Mouse (Mus musculus) embryonic stem cell, embryonic (primary cell): Measurements from ENCODE around the gene Zbtb32.

Experiments
- CTCF ChIA-PET, 4 experiments: fragments of 300-600 bp in 2 of 4; fragments of 350-600 bp in 2 of 4; sonication (Branson Sonifier 250); formaldehyde crosslinking; loops; one replicate each; lab custom pipeline; 2022; ENCODE audit warnings: inconsistent platforms in 2 of 4; lab: Charles Lee
- POLR2A ChIA-PET, 4 experiments: fragments of 300-600 bp in 2 of 4; fragments of 350-600 bp in 2 of 4; sonication (Branson Sonifier 250); formaldehyde crosslinking; loops; one replicate each; lab custom pipeline; 2022; ENCODE audit warnings: antibody characterized with exemption in 4 of 4, inconsistent platforms in 1 of 4; lab: Charles Lee

The Zbtb32 gene

DNA sequence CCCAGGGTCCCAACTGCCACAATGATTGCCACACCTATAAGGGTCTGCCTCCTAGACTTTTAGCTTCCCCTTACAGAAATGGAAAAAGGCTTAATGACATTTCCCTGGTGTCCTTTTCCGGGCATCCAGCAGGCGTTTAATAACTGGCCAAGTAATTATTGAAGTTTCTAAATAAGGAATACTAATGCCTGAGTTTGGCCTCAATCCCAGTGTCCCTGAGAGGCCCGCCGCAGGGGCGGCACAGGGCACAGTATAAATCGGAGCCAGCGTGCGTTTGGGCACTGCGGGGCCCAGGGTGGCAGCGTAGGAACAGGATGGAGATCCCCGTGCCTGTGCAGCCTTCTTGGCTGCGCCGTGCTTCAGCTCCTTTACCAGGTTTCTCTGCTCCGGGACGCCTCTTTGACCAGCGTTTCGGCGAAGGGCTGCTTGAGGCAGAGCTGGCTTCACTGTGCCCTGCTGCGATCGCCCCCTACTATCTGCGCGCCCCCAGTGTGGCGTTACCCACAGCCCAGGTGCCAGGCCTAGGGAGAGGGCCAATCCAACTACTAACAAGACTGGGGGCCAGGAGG is 45.6 kb downstream of the Zbtb32 start:
- POLR2A ChIA-PET = interaction anchor here in 3 of 4 experiments (0.5 to 3.1 kb wide), 70 partner anchors 8 to 1571 kb away, joined by 3 to 32 read pairs (median 4); partner anchors contain the start of genes Gm49396 (in 3 of the 3), Psenen (in 3 of the 3), U2af1l4 (in 3 of the 3) and Wdr62 (in 2 of the 3)

DNA sequence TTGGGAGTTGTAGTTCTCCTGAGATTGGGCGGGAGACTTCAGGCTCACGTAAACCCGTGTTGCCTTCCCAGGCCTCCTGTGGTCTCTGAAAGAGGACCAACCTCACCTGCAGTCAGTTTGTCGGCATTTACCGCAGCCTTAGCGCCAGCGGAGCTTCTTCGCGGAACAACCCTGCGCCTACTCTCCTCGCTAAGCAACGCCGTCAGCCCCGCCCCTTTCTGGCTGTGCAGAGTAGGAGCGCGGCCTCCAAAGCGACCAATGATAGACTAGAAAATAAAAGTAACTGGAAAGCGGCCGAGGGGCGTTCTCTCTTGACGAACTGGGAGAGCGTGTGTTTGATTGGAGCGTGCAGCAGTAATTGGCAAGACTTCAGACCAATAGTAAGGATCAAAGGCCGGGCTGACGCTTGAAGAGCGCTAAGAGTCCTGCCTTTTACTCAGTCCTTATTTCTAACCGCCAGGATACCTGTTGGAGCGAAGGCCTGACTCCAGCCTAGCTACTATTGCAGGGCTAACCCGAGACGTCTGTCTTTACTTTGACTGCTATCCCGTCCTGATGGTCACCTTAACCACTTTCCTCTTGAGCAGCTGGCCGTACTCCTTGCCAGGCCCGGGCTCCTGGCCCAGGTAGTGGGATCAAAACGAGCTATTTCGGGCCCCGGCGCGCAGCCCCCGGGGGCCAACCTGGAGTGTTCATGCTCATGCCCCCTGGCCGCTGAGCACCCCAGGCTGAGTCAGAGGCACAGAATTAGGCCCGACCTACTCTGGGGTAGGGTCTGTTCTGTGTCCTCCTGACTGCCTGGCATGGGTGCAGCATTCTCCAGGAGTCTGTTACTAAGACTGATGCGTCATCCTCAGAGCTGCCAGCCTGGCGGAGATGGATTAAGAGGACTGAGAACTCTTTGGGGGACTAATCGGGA is 46.3 kb downstream of the Zbtb32 start, which contains the start of the genes Hspb6 and Proser3:
Gene Hspb6 (plus strand): TSS at position 77 of the 919 bp plus-strand sequence.
Gene Proser3 (minus strand): TSS at position 198 of the 919 bp plus-strand sequence.
- ChIA-PET CTCF (interaction anchor here (0.6 to 2.8 kb wide), 15 partner anchors 11 to 246 kb away, joined by 3 to 14 read pairs (median 3); partner anchors contain the start of genes Gm49396 (in 1 of the 4), Psenen (in 1 of the 4) and U2af1l4 (in 1 of the 4)), POLR2A (interaction anchor here in 3 of 4 experiments (0.5 to 3.1 kb wide), 78 partner anchors 8 to 1570 kb away, joined by 3 to 32 read pairs (median 4); partner anchors contain the start of genes Gm49396 (in 3 of the 3), Psenen (in 3 of the 3), U2af1l4 (in 3 of the 3) and Wdr62 (in 2 of the 3))

More for the DNA sequence above, 45.6 kb downstream of the Zbtb32 start:
- CTCF ChIA-PET = interaction anchor here (0.6 to 2.8 kb wide), 10 partner anchors 10 to 221 kb away, joined by 3 to 14 read pairs (median 4); partner anchors contain the start of genes Gm49396 (in 1 of the 4), Psenen (in 1 of the 4) and U2af1l4 (in 1 of the 4)

DNA sequence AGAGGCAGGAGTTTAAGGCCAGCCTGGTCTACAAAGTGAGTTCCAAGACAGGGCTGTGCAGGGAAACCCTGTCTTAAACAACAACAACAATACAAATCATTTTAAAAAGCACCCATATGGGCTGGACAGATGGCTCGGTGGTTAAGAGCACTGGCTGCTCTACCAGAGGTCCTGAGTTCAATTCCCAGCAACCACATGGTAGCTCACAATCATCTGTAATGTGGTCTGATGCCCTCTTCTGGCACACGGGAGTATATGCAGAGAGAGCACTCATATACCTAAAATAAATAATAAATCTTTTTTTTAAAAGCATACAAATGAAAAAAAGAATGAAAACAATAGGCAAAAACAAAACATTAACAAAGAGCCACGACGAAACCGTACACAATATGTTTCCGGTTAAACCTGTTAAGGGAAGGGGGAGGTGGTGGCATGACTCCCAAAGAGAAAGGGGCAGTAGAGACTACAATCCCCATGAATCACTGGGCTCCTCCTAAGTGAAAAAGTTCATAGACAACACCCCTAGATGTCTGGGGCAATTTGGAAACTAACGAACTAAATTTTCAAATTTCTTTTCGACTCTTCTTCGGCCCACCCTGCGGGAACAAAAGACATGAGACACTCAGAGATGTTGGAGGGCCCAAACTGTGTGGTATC is 47.1 kb downstream of the Zbtb32 start:
- POLR2A ChIA-PET = interaction anchor here in 3 of 4 experiments (0.6 to 3.1 kb wide), 48 partner anchors 8 to 918 kb away, joined by 3 to 32 read pairs (median 4); partner anchors contain the start of genes Gm49396 (in 2 of the 3), Psenen (in 2 of the 3), U2af1l4 (in 2 of the 3) and Wdr62 (in 2 of the 3)
- CTCF ChIA-PET = interaction anchor here in 3 of 4 experiments (0.6 to 2.8 kb wide), 14 partner anchors 12 to 245 kb away, joined by 3 to 14 read pairs (median 4); no protein-coding TSS in a partner anchor

DNA sequence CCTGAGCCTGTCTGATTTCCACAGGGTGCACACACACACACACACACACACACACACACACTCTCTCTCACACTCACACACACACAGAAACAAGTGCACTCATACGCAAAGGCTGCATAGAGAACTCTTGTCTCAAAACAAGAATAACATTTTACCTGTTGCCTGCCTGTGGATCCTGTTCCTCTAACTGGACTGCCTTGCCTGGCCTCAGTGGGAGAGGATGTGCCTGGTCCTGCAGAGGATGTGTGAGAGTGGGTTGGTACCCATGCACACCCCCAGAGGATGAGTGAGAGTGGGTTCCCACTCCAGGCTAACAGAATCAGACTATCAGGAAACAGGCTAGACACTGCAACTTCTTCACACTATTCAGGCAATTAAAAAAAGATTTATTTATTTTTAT is 48.1 kb downstream of the Zbtb32 start:
- CTCF ChIA-PET = interaction anchor here in 1 of 4 experiments (1.0 to 2.7 kb wide), 3 partner anchors 57 to 204 kb away, joined by 3 to 14 read pairs (median 4); no protein-coding TSS in a partner anchor
- POLR2A ChIA-PET = interaction anchor here in 3 of 4 experiments (0.6 to 3.1 kb wide), 5 partner anchors 9 to 918 kb away, joined by 3 to 21 read pairs (median 3); partner anchors contain the start of gene Lin37 (in 1 of the 3)

DNA sequence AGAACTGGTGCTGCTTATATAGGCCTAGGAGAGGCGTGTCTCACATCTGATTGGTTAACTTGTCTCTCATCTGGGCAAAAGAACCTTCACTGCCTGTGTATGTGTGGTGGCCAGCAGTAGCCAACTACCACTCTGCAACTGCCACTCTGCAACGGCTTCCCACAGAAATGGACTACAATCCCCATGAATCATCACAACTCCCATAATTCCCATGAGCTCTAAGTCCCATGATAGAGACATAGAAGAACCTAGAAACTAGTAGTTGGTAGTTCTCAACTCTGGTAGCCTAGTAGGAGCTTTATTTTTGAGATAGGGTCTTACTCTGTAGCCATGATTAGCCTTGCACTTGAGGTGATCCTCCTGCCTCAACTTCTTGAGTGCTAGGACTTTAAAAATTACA is 48.8 kb downstream of the Zbtb32 start:
- ChIA-PET POLR2A (interaction anchor here in 2 of 4 experiments (0.7 to 1.6 kb wide), 3 partner anchors 8 to 196 kb away, joined by 3 read pairs; partner anchors contain the start of gene Kmt2b (in 1 of the 2)), CTCF (interaction anchor here in 2 of 4 experiments (0.6 to 1.7 kb wide), 2 partner anchors 35 to 58 kb away, joined by 3 to 4 read pairs; no protein-coding TSS in a partner anchor)

DNA sequence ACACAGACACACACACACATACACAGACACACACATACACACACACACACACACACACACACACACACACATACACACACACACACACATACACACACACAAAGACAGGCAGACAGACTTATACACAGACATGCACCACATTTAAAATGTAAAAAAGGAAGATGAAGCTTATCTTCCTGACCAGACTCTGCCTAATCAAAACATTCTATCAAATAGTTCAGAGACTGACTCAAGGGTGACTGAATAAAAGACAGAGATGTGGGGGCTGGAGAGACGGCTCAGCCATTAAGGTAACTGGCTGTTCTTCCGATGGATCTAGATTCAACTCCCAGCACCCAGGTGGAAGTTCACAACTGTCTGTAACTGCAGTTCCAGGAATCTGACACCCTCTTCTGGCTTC is 54.4 kb downstream of the Zbtb32 start:
- POLR2A ChIA-PET = interaction anchor here in 1 of 4 experiments (2.2 kb wide), 1 partner anchor 8 kb away, joined by 7 read pairs; the partner anchor contains the start of genes Hspb6 and Proser3
- CTCF ChIA-PET = no interaction called here

DNA sequence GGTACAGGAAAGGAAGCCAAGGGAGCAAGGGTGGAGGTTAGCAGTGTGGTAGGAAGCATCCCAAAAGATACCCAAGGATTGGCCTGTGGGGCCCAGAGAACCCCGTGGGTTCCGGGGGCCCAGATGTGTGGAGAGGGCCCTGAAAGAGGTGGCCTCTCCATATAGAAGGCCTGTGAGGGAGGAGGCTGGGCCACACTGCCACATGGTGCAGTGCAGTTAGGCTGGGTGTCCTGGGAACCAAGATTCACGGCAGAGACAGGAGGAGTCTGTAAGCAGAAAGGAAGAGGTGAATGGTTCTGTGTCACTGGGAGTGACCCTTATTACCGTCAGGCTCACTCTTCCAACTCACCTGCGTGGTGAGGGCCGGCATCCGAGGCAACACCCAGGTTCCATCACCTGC is 58.1 kb downstream of the Zbtb32 start:
- CTCF ChIA-PET = interaction anchor here in 2 of 4 experiments (0.9 to 1.3 kb wide), 2 partner anchors 13 to 48 kb away, joined by 3 read pairs; partner anchors contain the start of gene Prodh2 (in 1 of the 2)
- POLR2A ChIA-PET = interaction anchor here in 3 of 4 experiments (0.6 to 1.9 kb wide), 10 partner anchors 12 to 254 kb away, joined by 3 to 13 read pairs (median 4); partner anchors contain the start of genes Aplp1 (in 1 of the 3), Gm49396 (in 1 of the 3), Hspb6 (in 1 of the 3) and Proser3 (in 1 of the 3)
